Mouse (Mus musculus) heart, postnatal 0 days (tissue): ENCODE data around the gene Cryaa. TPM values are rescaled to one million over a fixed set of nuclear protein-coding genes. Genes with fewer than 3 reads are reported as not detected.

Experiments used
- ATAC-seq: fragments of 200-750 bp; cut with Nextera tagmentation; 2 replicates; pipeline ENCODE4 v1.8.0; 2017; ENCODE audit warnings: low read depth, moderate number of reproducible peaks, moderate library complexity; ENCODE audit not compliant: insufficient read depth
- DNase-seq: peaks from one replicate; pipeline ENCODE4 v3.0.0-alpha.2; 2016; ENCODE audit warnings: low spot score
- H3K27ac ChIP-seq: fragments of 300-500 bp; sonication (generic); 2 replicates; pipeline ENCODE4 v1.5.1; 2014; ENCODE audit warnings: low read depth, mild to moderate bottlenecking
- H3K27me3 ChIP-seq: fragments of 300-500 bp; sonication (generic); 2 replicates; pipeline ENCODE4 v1.6.1; 2014; ENCODE audit warnings: low read length, mixed read lengths; ENCODE audit not compliant: control insufficient read depth, insufficient read depth
- H3K36me3 ChIP-seq: fragments of 300-500 bp; sonication (generic); replicated peaks from 2 replicates; pipeline ENCODE4 v1.6.1; 2014; ENCODE audit warnings: low read length, mixed read lengths; ENCODE audit not compliant: control insufficient read depth, insufficient read depth
- H3K4me1 ChIP-seq: fragments of 300-500 bp; sonication (generic); 2 replicates; pipeline ENCODE4 v1.6.1; 2014; ENCODE audit warnings: antibody characterized with exemption; ENCODE audit not compliant: control insufficient read depth, insufficient read depth
- H3K4me2 ChIP-seq: fragments of 300-500 bp; sonication (generic); 2 replicates; pipeline ENCODE4 v1.6.1; 2014; ENCODE audit warnings: low read depth, mild to moderate bottlenecking, low read length, moderate library complexity
- H3K4me3 ChIP-seq: fragments of 300-500 bp; sonication (generic); 2 replicates; pipeline ENCODE4 v1.5.1; 2014; ENCODE audit warnings: low read depth, low read length
- H3K9ac ChIP-seq: fragments of 300-500 bp; sonication (generic); replicated peaks from 2 replicates; pipeline ENCODE4 v1.6.1; 2014; ENCODE audit warnings: low read depth, low read length, mixed read lengths
- H3K9me3 ChIP-seq: fragments of 300-500 bp; sonication (generic); replicated peaks from 2 replicates; pipeline ENCODE4 v1.6.1; 2016; ENCODE audit warnings: low read length; ENCODE audit not compliant: control insufficient read depth
- CTCF ChIP-seq: IDR thresholded peaks from 2 replicates; pipeline ENCODE4 v1.5.1; 2016; ENCODE audit warnings: antibody characterized with exemption, control low read depth, low read depth
- EP300 ChIP-seq: IDR thresholded peaks from 2 replicates; pipeline ENCODE4 v1.6.1; 2016; ENCODE audit warnings: antibody characterized with exemption, low read depth
- WGBS: fragments of 180-500 bp; shearing (Covaris S2); extraction: QIAGEN DNeasy Blood & Tissue Kit; methylation state at CpG from one replicate; pipeline ENCODE4 v1.1.7; 2014; 5-methylcytosine and 5-hydroxymethylcytosine counted together
- polyA plus RNA-seq: library from polyadenylated mRNA; unstranded; fragments of >200 nt; fragmentation: Nextera tagmentation; extraction: Ambion mirVana; gene quantifications from 2 replicates; pipeline ENCODE4 v1.2.1, GENCODE M21; 2015
- total RNA-seq: library from RNA; depleted of rRNA; stranded (reverse); fragments of >200 nt; gene quantifications from 2 replicates; pipeline ENCODE4 v1.2.3, GENCODE M21; 2014; ENCODE audit warnings: low replicate concordance

Gene Cryaa
- total and polyA plus RNA-seq, 2 experiments from 2014 or later = not detected

DNA sequence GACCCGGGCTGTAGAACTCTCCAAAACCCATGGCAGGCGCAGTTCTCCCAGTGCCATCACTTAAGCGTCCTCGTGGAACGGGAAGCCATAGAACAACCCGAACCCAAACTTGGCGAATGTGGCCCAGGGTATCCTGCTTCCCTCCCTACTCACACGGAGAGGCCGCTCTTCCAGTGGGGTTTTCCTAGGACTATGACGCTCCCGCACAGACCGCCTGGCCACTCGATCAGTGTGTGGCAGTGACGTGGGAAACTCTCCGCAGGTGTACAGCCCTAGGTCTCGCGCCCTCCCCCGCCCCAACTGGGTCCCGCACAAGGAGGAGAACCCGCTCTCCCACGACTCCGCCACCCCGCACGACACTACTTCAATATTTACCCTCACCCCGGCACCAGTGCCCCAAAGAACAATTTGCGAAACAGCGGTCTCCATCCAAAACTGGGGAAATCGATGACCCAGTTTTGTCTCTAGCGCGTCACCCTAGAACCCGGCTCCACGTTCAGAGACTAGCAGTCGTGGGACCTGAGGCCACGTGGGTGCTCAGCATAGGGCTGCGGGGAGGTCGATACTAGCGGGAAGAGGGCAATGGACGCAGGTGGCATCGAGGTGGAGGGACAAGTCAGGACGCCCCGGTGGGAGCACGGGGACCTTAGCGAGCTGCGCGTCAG, 41.2 kb upstream of the Cryaa start:
- 4% methylated on average over 45 of the region's 45 CpGs for WGBS
- no peaks in the 10 kb centered on the region for H3K9me3 ChIP-seq
- 0 out of 2 replicates have a peak, but pooled peaks have one; percentile 14 for ATAC-seq
- TF ChIP-seq EP300 (no peak), CTCF (no peak)
- H3K4me1 ChIP-seq = no peaks in the 10 kb centered on the region
- no peak overlapping the region for H3K27ac ChIP-seq
- peak overlapping the region; percentile 40 for H3K4me3 ChIP-seq
- H3K4me2 ChIP-seq = peak overlapping the region; percentile 70
- DNase-seq = no peak
- no peaks in the 10 kb centered on the region for H3K36me3 ChIP-seq
- 0 out of 2 replicates have a peak overlapping the region, but pooled peaks have one; percentile 7 for H3K9ac ChIP-seq
- H3K27me3 ChIP-seq = peaks cover 18% of the 10 kb centered on the region

DNA sequence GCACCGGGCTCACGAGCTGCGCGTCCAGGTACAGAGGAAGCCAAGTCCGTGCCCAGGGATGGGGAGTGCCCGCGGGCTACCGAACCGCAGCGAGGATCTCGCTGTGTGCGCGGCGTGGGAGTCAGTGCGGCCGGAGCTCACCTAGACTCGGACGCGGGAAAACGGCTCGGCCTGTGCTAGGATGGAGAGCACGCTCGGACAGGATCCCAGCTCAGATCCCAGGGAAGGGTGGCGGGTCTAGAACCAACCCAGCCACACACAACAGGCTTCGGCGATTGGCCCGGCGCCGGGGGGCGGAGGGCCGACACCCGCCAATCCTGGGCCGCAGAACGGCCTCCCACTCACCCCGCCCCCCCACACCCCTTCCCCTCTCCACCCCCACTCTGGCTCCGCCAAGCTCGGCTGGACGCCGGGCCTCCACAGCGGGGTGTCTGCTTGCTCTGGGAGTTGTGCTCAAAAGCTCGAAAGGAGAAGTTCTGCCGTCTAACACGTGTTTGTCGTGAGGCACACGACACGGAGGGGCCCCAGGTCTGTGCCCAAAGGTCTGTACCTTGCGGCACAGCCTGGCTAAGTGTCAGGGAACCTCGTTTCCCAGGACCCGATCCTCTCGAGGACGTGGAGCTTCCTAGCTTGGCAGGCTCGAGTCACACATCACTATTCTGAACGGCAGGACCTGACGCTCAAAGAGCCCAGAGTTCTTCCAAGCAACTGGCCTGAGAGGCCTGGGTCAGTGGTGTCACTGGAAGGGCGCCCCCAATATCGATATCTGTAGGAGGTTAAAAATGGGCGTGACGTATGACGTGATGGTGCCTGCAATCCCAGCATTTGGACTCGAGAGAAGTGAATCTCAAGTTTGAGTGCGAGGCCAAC, 40.4 kb upstream of the Cryaa start, which contains the start of gene Cbs:
Cbs (minus strand) TSS at position 297 of the 870 bp plus-strand sequence.
- TF ChIP-seq CTCF = no peak
- no peak for TF ChIP-seq EP300
- H3K4me1 ChIP-seq = no peaks in the 10 kb centered on the region
- H3K27me3 ChIP-seq = peaks cover 18% of the 10 kb centered on the region
- no peak within 1 kb of the TSS for H3K27ac ChIP-seq
- DNase-seq = peak; percentile 49
- WGBS = 5% methylated on average over 54 of the region's 61 CpGs
- H3K4me2 ChIP-seq = peak within 1 kb of the TSS; percentile 70
- ATAC-seq = peak; percentile 87
- no peaks in the 10 kb centered on the region for H3K9me3 ChIP-seq
- 0 out of 2 replicates have a peak within 1 kb of the TSS, but pooled peaks have one; percentile 7 for H3K9ac ChIP-seq
- no peaks in the 10 kb centered on the region for H3K36me3 ChIP-seq
- peak within 1 kb of the TSS; percentile 40 for H3K4me3 ChIP-seq

DNA sequence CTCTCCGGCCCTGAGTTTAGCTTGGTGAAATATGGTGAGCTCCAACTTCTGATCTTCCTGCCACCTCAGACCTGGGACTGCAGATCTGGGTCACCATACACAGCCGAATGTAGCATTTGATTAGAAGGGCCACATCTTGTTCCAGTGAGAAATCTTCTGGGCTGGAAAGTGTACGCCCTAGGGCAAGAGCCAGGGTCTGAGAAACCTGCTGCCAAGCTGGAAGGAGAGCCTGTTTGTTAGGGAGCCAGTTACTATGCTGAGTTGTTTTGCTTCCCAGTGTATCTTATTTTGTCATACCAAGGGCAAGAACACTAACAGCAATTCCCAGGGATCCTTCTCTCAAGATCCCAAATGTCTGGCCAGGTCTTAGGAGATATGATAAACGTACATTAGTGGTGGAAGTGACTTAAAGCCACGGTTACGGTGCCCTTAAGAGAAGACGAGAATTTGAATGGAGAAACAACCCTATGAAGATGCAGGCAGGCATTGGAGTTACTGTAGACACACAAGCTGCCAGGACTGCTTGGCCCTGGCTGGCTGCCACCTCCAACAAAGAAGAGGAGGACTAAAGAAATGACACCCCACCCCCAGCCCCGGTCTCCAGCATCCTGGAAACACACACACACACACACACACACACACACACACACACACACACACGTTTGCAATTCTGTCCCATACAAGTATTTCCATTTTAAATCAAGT, 39.6 kb upstream of the Cryaa start:
- TF ChIP-seq CTCF = no peak
- TF ChIP-seq EP300 = no peak
- ATAC-seq (no peak), DNase-seq (peak; percentile 30)
- Histone ChIP-seq H3K4me2 (no peak overlapping the region), H3K4me3 (no peak overlapping the region), H3K4me1 (no peaks in the 10 kb centered on the region), H3K9me3 (no peaks in the 10 kb centered on the region), H3K27me3 (peaks cover 18% of the 10 kb centered on the region), H3K9ac (no peak overlapping the region), H3K36me3 (no peaks in the 10 kb centered on the region), H3K27ac (no peak overlapping the region)
- 48% methylated on average over 9 of the region's 9 CpGs for WGBS

DNA sequence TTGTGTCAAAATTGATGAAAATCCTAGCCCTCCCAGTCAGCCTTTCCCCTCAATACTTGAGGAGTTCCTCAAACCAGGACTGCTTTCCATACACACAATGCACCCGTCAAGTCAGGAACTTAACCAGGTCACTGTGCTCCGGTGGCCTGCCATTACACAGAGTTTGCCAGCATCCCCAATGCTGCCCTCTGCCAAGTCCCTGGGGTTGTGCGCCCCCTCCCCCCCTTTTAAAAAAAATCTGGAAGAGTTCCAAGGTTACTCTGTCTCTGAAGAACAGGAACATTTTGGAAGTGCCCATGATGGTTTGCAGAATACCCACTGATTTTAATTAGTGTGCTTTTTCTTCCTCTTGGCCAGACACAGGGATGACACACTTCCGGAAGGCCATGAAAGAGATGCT, 38.0 kb upstream of the Cryaa start:
- DNase-seq (no peak), ATAC-seq (no peak)
- TF ChIP-seq EP300 = no peak
- TF ChIP-seq CTCF = no peak
- H3K4me3 ChIP-seq = no peak overlapping the region
- H3K4me2 ChIP-seq = no peak overlapping the region
- no peaks in the 10 kb centered on the region for H3K4me1 ChIP-seq
- H3K27me3 ChIP-seq = peaks cover 18% of the 10 kb centered on the region
- H3K9me3 ChIP-seq = no peaks in the 10 kb centered on the region
- 39% methylated on average over 4 of the region's 4 CpGs for WGBS
- H3K9ac ChIP-seq = no peak overlapping the region
- H3K27ac ChIP-seq = no peak overlapping the region
- no peaks in the 10 kb centered on the region for H3K36me3 ChIP-seq

DNA sequence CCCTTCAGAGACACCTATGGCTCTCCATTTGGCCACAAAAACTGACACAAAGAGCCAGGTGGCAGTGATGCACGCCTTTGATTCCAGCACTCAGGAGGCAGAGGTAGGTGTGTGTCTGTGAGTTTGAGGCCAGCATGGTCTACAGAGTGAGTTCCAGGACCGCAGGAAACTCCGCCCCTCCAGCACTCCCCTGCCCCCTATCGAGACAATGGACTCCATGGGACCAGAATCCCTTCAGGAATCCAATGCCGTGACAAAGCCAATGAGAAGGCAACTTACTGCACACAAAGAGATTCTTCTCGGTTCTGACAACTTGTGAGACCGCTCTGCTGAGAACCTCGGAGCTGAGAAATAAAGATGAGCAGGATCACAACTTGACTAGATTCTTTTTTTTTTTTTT, 35.3 kb upstream of the Cryaa start:
- TF ChIP-seq EP300 = no peak
- no peak for TF ChIP-seq CTCF
- H3K9me3 ChIP-seq = no peaks in the 10 kb centered on the region
- H3K36me3 ChIP-seq = peaks cover 11% of the 10 kb centered on the region
- ATAC-seq (no peak), DNase-seq (no peak)
- H3K27ac ChIP-seq = no peak overlapping the region
- no peak overlapping the region for H3K4me3 ChIP-seq
- H3K27me3 ChIP-seq = no peaks in the 10 kb centered on the region
- H3K4me1 ChIP-seq = no peaks in the 10 kb centered on the region
- H3K4me2 ChIP-seq = no peak overlapping the region
- 51% methylated on average over 8 of the region's 8 CpGs for WGBS
- no peak overlapping the region for H3K9ac ChIP-seq
